Mouse (Mus musculus) liver, embryonic 13.5 days (tissue): Measurements from ENCODE around the gene Prpf38b. TPM values are rescaled to one million over a fixed set of nuclear protein-coding genes. Genes with fewer than 3 reads are reported as not detected.

Source experiments
- ATAC-seq: fragments of 200-750 bp; cut with Nextera tagmentation; 2 replicates; pipeline ENCODE4 v1.8.0; 2017; ENCODE audit warnings: low read depth, mild to moderate bottlenecking, moderate number of reproducible peaks, moderate library complexity
- DNase-seq: peaks from one replicate; pipeline ENCODE4 v3.0.0; 2022
- H3K27ac ChIP-seq: fragments of 300-500 bp; sonication (generic); 2 replicates; pipeline ENCODE4 v1.5.1; 2015; ENCODE audit warnings: moderate library complexity, mild to moderate bottlenecking, inconsistent platforms
- H3K27me3 ChIP-seq: fragments of 300-500 bp; sonication (generic); 2 replicates; pipeline ENCODE4 v1.6.1; 2015; ENCODE audit warnings: mild to moderate bottlenecking, inconsistent platforms
- H3K36me3 ChIP-seq: fragments of 300-500 bp; sonication (generic); 2 replicates; pipeline ENCODE4 v1.6.1; 2015; ENCODE audit warnings: mild to moderate bottlenecking, inconsistent platforms
- H3K4me1 ChIP-seq: fragments of 300-500 bp; sonication (generic); replicated peaks from 2 replicates; pipeline ENCODE4 v1.6.1; 2015; ENCODE audit warnings: inconsistent platforms
- H3K4me2 ChIP-seq: fragments of 300-500 bp; sonication (generic); 2 replicates; pipeline ENCODE4 v1.6.1; 2015; ENCODE audit warnings: inconsistent platforms, mild to moderate bottlenecking, moderate library complexity
- H3K4me3 ChIP-seq: fragments of 300-500 bp; sonication (generic); replicated peaks from 2 replicates; pipeline ENCODE4 v1.5.1; 2015; ENCODE audit warnings: mild to moderate bottlenecking, inconsistent platforms
- H3K9ac ChIP-seq: fragments of 300-500 bp; sonication (generic); 2 replicates; pipeline ENCODE4 v1.6.1; 2015; ENCODE audit warnings: mild to moderate bottlenecking, inconsistent platforms
- H3K9me3 ChIP-seq: fragments of 300-500 bp; sonication (generic); replicated peaks from 2 replicates; pipeline ENCODE4 v1.6.1; 2016; ENCODE audit warnings: inconsistent platforms
- WGBS: fragments of 180-500 bp; shearing (Covaris S2); methylation state at CpG from one replicate; pipeline ENCODE4 v1.1.7; 2015; ENCODE audit not compliant: insufficient replicate concordance; 5-methylcytosine and 5-hydroxymethylcytosine counted together
- polyA plus RNA-seq: library from polyadenylated mRNA; unstranded; fragments of >200 nt; fragmentation: Nextera tagmentation; extraction: Ambion mirVana; gene quantifications from 2 replicates; pipeline ENCODE4 v1.2.1, GENCODE M21; 2015

Gene Prpf38b
- polyA plus RNA-seq, 1 experiment from 2014 or later: 37.9 TPM

- Histone ChIP-seq H3K27me3 (no peaks in the 10 kb centered on the region), H3K4me1 (peaks cover 8% of the 10 kb centered on the region), H3K4me3 (no peak overlapping the region), H3K4me2 (no peak overlapping the region), H3K9me3 (no peaks in the 10 kb centered on the region), H3K27ac (no peak overlapping the region), H3K36me3 (no peaks in the 10 kb centered on the region), H3K9ac (no peak overlapping the region)
- ATAC-seq: no peak
- no peak for DNase-seq
- WGBS: 54% methylated on average over 8 of the region's 8 CpGs
These were observed 55.0 kb downstream of the Prpf38b start for GRCm38 (mm10) chr3:108856386-108857123.

- WGBS: 59% methylated on average over 10 of the region's 10 CpGs
These were observed 55.7 kb downstream of the Prpf38b start for GRCm38 (mm10) chr3:108855864-108856263.

GRCm38 (mm10) chr3:108855371-108855770 is 56.2 kb downstream of the Prpf38b start:
- H3K9me3 ChIP-seq: no peaks in the 10 kb centered on the region
- ATAC-seq (no peak), DNase-seq (peak; percentile 5)
- peaks cover 12% of the 10 kb centered on the region for H3K4me1 ChIP-seq
- H3K4me3 ChIP-seq: no peak overlapping the region
- WGBS: 60% methylated on average over 12 of the region's 12 CpGs
- no peak overlapping the region for H3K4me2 ChIP-seq
- H3K27me3 ChIP-seq: no peaks in the 10 kb centered on the region
- no peaks in the 10 kb centered on the region for H3K36me3 ChIP-seq
- no peak overlapping the region for H3K27ac ChIP-seq
- H3K9ac ChIP-seq: no peak overlapping the region

More at GRCm38 (mm10) chr3:108855864-108856263, 55.7 kb downstream of the Prpf38b start:
- no peaks in the 10 kb centered on the region for H3K9me3 ChIP-seq
- DNase-seq: no peak
- no peak overlapping the region for H3K4me2 ChIP-seq
- H3K4me3 ChIP-seq: no peak overlapping the region
- peaks cover 8% of the 10 kb centered on the region for H3K4me1 ChIP-seq
- no peaks in the 10 kb centered on the region for H3K27me3 ChIP-seq
- H3K27ac ChIP-seq: no peak overlapping the region
- ATAC-seq: no peak
- no peaks in the 10 kb centered on the region for H3K36me3 ChIP-seq
- H3K9ac ChIP-seq: no peak overlapping the region

- Histone ChIP-seq H3K27ac (no peak overlapping the region), H3K4me1 (peaks cover 13% of the 10 kb centered on the region), H3K9ac (no peak overlapping the region), H3K4me3 (no peak overlapping the region), H3K4me2 (no peak overlapping the region), H3K9me3 (no peaks in the 10 kb centered on the region), H3K36me3 (no peaks in the 10 kb centered on the region), H3K27me3 (no peaks in the 10 kb centered on the region)
- WGBS: 54% methylated on average over 1 of the region's 1 CpGs
- DNase-seq: no peak
- ATAC-seq: no peak
These were observed 58.3 kb downstream of the Prpf38b start for GRCm38 (mm10) chr3:108853266-108853665.

Other genes with a start within 250 kb of the Prpf38b start
- gene Gpsm2, start 189.4 kb downstream of the Prpf38b start, polyA plus RNA-seq: 35.9 and 45.0 TPM in 2 replicates
- gene Aknad1, start 172.1 kb downstream of the Prpf38b start, polyA plus RNA-seq: 0.37 and 0.56 TPM in 2 replicates
- gene Stxbp3, start 71.2 kb downstream of the Prpf38b start, polyA plus RNA-seq: 19.0 and 24.6 TPM in 2 replicates
- 0.05 TPM in 1 of 2 replicates, not detected in the other for gene Fndc7, start 21.7 kb downstream of the Prpf38b start, polyA plus RNA-seq
- gene Henmt1, start 28.1 kb upstream of the Prpf38b start, polyA plus RNA-seq: 0.08 TPM in 1 of 2 replicates, not detected in the other
- gene Gm9857, start 28.7 kb upstream of the Prpf38b start, polyA plus RNA-seq: not detected in 2 replicates
- 1.6 and 1.9 TPM in 2 replicates for gene Fam102b, start 115.9 kb upstream of the Prpf38b start, polyA plus RNA-seq
- not detected in 2 replicates for gene Slc25a54, start 168.7 kb upstream of the Prpf38b start, polyA plus RNA-seq
- 4.9 and 5.9 TPM in 2 replicates for gene Slc25a24, start 211.4 kb upstream of the Prpf38b start, polyA plus RNA-seq